Mouse (Mus musculus) testis, postnatal 10 days (tissue): ENCODE measurements around the gene Arpc5.

ENCODE experiments used
- DNase-seq: peaks from one replicate; pipeline ENCODE4 v3.0.0; 2021; ENCODE audit warnings: low spot score

Arpc5 gene

DNA sequence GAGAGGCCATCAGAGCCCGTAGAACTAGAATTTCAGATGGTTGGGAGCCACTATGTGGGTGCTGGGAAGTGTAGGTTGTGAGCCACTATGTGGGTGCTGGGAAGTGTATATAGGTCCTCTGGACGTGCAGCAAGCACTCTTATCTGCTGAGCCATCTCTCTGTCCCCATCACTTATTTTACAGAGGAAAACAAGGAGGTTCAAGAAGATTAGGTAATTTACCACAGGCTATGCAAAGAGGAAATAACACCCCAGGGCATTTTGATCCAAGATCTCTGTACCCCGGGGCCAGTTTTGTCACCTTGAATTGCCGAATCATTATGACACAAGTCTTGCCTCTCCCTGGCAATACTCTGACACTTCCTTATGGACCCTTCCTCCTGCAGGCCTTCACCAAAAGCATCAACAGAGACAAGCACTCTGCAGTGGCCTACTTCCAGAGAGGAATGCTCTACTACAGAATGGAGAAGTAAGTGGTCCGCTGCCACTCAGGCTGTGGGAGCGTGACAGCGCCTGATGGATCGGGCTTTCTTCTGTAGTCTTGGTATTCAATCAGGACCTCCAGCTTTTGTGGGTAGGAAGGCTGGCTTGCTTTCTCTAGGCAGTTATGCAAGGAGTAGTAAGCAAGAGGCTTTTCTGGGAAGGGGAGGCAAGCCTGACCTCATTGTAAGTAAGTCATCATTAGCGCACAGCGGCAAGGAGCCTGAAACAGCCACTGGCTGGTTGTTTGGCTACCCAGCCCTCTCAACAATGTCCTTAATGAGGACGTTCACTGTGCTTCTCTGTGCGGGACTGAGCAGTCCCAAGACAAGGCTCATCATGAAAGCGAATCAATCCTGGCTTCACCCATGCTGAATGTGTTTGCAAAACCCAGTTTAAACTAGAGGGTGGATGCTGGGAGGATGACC, 44.4 kb downstream of the Arpc5 start:
- no peak for DNase-seq

DNA sequence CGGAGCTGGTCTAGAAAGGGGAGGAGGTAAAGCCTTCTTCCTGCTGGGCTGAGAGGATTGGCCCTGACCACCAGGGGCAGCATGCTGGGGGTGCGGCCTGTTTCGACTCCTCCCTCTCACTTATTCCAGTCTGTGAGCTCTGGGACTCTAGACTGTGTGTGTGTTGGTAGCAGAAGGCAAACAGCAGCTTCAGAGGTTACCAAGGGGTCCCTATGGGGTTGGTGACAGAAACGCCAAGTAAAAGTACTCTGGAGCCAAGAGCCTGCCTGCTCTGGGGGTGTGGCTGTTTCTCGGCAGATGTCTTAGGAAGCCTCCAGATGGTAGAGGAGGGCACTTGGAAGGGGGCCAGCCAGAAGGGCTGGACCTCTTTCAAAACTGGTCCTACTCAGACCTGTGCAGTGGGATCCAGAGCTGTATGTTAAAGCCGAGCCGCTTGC, 48.9 kb downstream of the Arpc5 start:
- peak; percentile 70 for DNase-seq

DNA sequence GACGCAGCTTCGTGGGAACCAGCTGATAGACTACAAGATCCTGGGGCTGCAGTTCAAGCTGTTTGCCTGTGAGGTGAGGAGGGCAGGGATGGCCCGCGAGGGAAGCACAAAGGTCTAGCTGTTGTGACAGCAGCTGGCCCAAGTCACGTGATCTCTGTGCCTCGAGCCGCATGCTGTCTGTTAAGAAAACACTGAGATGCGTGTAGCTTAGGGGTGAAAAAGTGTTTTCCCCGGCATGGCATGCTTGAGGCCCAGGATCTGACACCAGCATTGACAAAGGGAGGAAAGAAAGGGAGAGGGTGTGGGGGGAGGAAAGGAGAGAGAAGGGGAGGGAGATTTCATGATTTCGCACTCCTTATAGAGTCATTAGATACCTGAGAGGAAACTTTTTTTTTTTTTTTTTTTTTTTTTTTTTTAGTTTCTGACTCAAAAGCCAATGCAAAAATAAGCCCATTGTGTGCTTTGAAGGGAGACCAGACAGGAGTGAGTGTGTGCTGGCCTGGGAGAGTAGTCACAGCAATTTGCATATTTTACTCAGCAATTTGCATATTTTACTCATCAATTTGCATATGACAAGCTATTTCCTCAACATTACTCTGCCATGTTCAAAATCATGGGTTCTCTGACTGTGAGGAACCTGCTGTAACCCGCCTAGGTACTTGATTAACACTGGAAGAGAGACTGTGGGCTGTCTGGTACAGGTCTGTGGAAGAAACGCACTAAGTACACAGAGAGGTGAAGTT, 50.9 kb downstream of the Arpc5 start:
- DNase-seq: no peak

DNA sequence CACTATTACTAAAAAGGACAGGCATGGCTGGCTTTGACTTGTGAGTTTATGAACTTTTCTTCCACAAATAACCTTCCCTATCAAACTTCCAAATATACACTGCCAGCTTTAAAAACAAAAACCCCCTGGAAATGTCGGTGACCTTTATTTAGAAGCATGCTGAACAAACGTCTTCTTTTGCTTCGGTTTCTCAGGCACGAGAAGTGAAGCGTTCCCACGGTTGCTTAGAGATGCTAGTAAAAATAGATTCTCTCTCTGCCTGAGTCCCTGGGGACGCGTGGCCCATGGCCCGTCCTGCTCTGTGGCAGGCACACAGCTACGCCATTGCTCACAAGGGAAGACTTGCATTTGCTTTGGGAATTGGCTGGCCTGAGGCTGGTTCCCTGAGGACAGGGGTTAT, 51.5 kb downstream of the Arpc5 start:
- peak; percentile 54 for DNase-seq

DNA sequence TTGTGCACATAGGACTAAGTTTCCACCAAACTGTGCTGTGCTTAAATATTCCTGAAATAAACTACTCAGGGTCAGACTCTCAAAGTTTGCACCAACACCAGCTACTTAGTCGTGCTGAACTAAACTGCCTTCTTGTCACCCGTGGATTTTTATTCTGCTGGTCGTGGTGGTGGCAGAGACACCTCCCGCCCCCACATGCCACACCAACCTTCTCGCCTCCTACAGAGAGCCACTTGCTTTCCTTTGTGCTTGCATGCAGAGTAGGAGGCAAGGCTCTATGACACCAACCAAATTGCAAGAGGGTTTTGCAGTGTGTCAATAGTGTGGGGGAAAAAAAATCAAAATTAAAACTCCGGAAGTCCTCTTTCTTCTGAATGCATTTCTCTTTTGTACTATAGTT, 53.2 kb downstream of the Arpc5 start:
- no peak for DNase-seq

DNA sequence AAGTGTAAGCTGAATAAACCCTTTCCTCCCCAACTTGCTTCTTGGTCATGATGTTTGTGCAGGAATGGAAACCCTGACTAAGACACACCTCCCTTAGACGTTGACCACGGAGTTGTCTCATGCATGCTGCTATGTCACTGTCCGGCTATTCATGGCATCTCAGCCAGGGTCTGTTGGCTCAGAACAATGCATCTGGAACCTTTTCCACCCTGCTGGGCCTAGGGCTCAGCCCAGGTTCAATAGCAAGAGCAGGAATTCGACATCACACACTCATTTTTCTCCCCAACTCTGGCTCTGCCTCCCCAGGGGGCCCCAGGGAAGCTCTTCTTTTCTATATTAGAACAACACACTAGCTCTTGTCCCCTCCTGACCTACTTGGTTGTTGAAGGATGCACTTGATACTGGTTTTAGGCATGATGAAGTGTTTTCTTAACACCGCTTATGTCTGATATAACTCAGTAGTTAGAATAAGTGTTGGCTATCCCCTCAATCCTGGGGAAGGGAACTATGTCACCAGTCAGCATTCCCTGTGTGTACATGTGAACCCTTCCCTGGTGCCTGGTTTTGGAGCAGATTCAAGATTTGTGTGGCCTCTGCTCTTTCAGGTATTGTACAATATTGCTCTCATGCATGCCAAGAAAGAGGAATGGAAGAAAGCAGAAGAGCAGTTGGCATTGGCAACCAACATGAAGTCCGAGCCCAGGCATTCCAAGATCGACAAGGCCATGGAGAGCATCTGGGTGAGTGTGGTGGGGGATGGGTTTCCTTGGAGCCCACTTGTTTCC, 54.8 kb downstream of the Arpc5 start:
- DNase-seq: no peak

DNA sequence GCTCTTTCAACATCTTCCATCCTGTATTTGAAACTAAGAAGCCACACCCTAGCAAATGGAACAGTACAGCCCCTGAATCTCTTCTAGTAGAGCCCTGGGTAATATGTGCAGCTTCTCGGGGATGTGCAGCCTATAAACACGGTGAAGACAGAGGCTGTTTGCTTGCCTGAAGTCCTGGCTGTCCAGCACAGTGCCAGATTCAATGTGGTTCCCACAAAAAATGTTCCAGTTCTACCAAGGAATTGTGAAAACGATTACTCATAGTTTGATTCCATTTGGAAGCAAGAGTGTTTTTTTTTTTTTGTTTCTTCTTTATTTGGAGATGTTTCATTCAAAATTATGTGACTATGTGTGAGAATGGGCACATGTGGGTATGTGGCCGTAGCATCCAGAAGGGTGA, 55.4 kb downstream of the Arpc5 start:
- DNase-seq: no peak

DNA sequence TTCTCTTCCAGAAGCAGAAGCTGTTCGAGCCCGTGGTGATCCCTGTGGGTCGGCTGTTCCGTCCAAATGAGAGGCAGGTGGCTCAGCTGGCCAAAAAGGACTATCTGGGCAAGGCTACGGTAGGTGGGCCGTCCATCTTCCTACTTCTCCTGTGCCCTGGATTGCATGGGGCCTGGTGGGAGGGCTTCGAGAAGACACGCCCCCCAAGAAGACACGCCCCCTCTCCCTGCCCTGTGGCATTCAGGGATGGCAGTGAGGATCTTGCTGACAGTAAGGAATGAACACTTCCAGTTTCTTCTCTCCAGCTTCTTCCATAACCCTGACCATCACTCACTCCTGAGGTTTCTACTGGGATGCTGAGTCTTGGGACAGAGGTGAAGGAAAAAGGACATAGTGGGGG, 57.9 kb downstream of the Arpc5 start:
- DNase-seq: no peak
